Mouse (Mus musculus): ENCODE results near the gene Gadd45g. TPM values are rescaled to one million over a fixed set of nuclear protein-coding genes. Genes with fewer than 3 reads are reported as not detected.
A peak's percentile ranks its signal among the peaks of the same experiment; 100 is the strongest.
"Not testable (repeated sequence)": the region's sequence is repeated elsewhere in the genome, so short reads cannot be mapped to it uniquely, and the experiment has no call there.

The Gadd45g gene
- total RNA-seq, 4 experiments from 2014 or later = 14.6 to 28.2 (median 17.2) TPM

- no peak for DNase-seq (ENCODE audit: low spot score in 2 of 2)
Observed at GRCm38 (mm10) chr13:51833611-51834010, 12.9 kb upstream of the Gadd45g start.

GRCm38 (mm10) chr13:51834024-51834423 lies 12.5 kb upstream of the Gadd45g start:
- DNase-seq (ENCODE audit: low spot score in 2 of 2) = not testable (repeated sequence)

GRCm38 (mm10) chr13:51834520-51834919 lies 12.0 kb upstream of the Gadd45g start:
- no peak for DNase-seq (ENCODE audit: low spot score in 2 of 2)

GRCm38 (mm10) chr13:51835208-51835607 lies 11.3 kb upstream of the Gadd45g start:
- DNase-seq (ENCODE audit: low spot score in 2 of 2) = not testable (repeated sequence)

GRCm38 (mm10) chr13:51837402-51837801 lies 9.1 kb upstream of the Gadd45g start:
- DNase-seq (ENCODE audit: low spot score in 2 of 2) = no peak

- DNase-seq (ENCODE audit: low spot score in 2 of 2) = no peak
Observed at GRCm38 (mm10) chr13:51839250-51840026, 7.0 kb upstream of the Gadd45g start.

- no peak for DNase-seq (ENCODE audit: low spot score in 2 of 2)
Observed at GRCm38 (mm10) chr13:51840702-51841101, 5.8 kb upstream of the Gadd45g start.

GRCm38 (mm10) chr13:51841541-51842115 lies 4.8 kb upstream of the Gadd45g start:
- DNase-seq (ENCODE audit: low spot score in 2 of 2) = no peak

GRCm38 (mm10) chr13:51842191-51842590 lies 4.3 kb upstream of the Gadd45g start:
- DNase-seq (ENCODE audit: low spot score in 2 of 2) = no peak

GRCm38 (mm10) chr13:51842773-51843172 lies 3.7 kb upstream of the Gadd45g start:
- no peak for DNase-seq (ENCODE audit: low spot score in 2 of 2)

GRCm38 (mm10) chr13:51843298-51843697 lies 3.2 kb upstream of the Gadd45g start:
- no peak for DNase-seq (ENCODE audit: low spot score in 2 of 2)

GRCm38 (mm10) chr13:51844118-51844517 lies 2.4 kb upstream of the Gadd45g start:
- no peak for DNase-seq (ENCODE audit: low spot score in 2 of 2)

- DNase-seq (ENCODE audit: low spot score in 2 of 2) = peak in 1 of 2 experiments; percentile 68
Observed at GRCm38 (mm10) chr13:51844661-51845060, 1.8 kb upstream of the Gadd45g start.

- DNase-seq (ENCODE audit: low spot score in 2 of 2) = peak in 1 of 2 experiments; percentile 31
Observed at GRCm38 (mm10) chr13:51845072-51845471, 1.4 kb upstream of the Gadd45g start.

GRCm38 (mm10) chr13:51845591-51846191 lies 787 bp upstream of the Gadd45g start:
- DNase-seq (ENCODE audit: low spot score in 2 of 2) = peak; percentile 61 to 72

- peak; percentile 48 to 59 for DNase-seq (ENCODE audit: low spot score in 2 of 2)
Observed at GRCm38 (mm10) chr13:51846868-51847793, 653 bp downstream of the Gadd45g start.

GRCm38 (mm10) chr13:51847979-51848480 lies 1.6 kb downstream of the Gadd45g start:
- DNase-seq (ENCODE audit: low spot score in 2 of 2) = peak; percentile 66 to 77

- peak; percentile 63 to 73 for DNase-seq (ENCODE audit: low spot score in 2 of 2)
Observed at GRCm38 (mm10) chr13:51848481-51849240, 2.2 kb downstream of the Gadd45g start.

GRCm38 (mm10) chr13:51849241-51850033 lies 3.0 kb downstream of the Gadd45g start:
- no peak for DNase-seq (ENCODE audit: low spot score in 2 of 2)

GRCm38 (mm10) chr13:51850565-51850964 lies 4.1 kb downstream of the Gadd45g start:
- no peak for DNase-seq (ENCODE audit: low spot score in 2 of 2)

Data from layer of hippocampus, adult 8-10 months (tissue).